Mouse (Mus musculus) C2C12 (cell line): ENCODE measurements around the gene Izumo4. TPM values are rescaled to one million over a fixed set of nuclear protein-coding genes. Genes with fewer than 3 reads are reported as not detected.

Experiments used
- H3K27me3 ChIP-seq: one replicate; pipeline ENCODE4 v1.6.1; 2011; ENCODE audit not compliant: control insufficient read depth, insufficient read depth, insufficient read length
- H3K36me3 ChIP-seq: one replicate; pipeline ENCODE4 v1.6.1; 2011; ENCODE audit not compliant: control insufficient read depth, insufficient read depth
- H3K4me3 ChIP-seq: one replicate; pipeline ENCODE4 v1.5.1; 2011; ENCODE audit warnings: mild to moderate bottlenecking, control low read depth; ENCODE audit not compliant: poor library complexity, insufficient read depth, severe bottlenecking
- H3K79me2 ChIP-seq: one replicate; pipeline ENCODE4 v1.6.1; 2011; ENCODE audit not compliant: control insufficient read depth, insufficient read depth
- H3K79me3 ChIP-seq: one replicate; pipeline ENCODE4 v1.6.1; 2011; ENCODE audit warnings: low read depth, control low read depth
- H3ac ChIP-seq: one replicate; pipeline ENCODE3; 2011; ENCODE audit warnings: low read depth; ENCODE audit not compliant: control insufficient read depth, insufficient read length
- CEBPB ChIP-seq: IDR thresholded peaks from one replicate; pipeline ENCODE4 v1.6.1; 2011; ENCODE audit warnings: low read depth, mild to moderate bottlenecking, control low read depth, moderate library complexity
- CTCF ChIP-seq: IDR thresholded peaks from one replicate; pipeline ENCODE4 v1.5.1; 2011; ENCODE audit not compliant: control insufficient read depth, insufficient read depth, insufficient read length
- FOSL1 ChIP-seq: IDR thresholded peaks from one replicate; pipeline ENCODE4 v1.8.0; 2011; ENCODE audit warnings: mild to moderate bottlenecking, low read length; ENCODE audit not compliant: poor library complexity, insufficient read depth, severe bottlenecking
- MAX ChIP-seq: IDR thresholded peaks from one replicate; pipeline ENCODE4 v1.6.1; 2011; ENCODE audit warnings: mild to moderate bottlenecking, control low read depth
- MYOD1 ChIP-seq: IDR thresholded peaks from one replicate; pipeline ENCODE4 v1.6.1; 2011; ENCODE audit warnings: low read depth; ENCODE audit not compliant: control insufficient read depth, insufficient read length
- MYOG ChIP-seq: IDR thresholded peaks from one replicate; pipeline ENCODE4 v1.6.1; 2011; ENCODE audit not compliant: control insufficient read depth, insufficient read length; ENCODE audit errors: extremely low read depth
- USF1 ChIP-seq: IDR thresholded peaks from one replicate; pipeline ENCODE4 v1.6.1; 2011; ENCODE audit warnings: low read depth, mild to moderate bottlenecking, control low read depth, moderate library complexity
- polyA plus RNA-seq: library from polyadenylated mRNA; unstranded; fragments of >200 nt; fragmentation: generic; extraction: Trizol; gene quantifications from one replicate; pipeline ENCODE4 v1.2.1, GENCODE M21; 2012; ENCODE audit warnings: missing spikeins

Izumo4 gene
- polyA plus RNA-seq, 1 experiment, result 0.43 TPM

DNA sequence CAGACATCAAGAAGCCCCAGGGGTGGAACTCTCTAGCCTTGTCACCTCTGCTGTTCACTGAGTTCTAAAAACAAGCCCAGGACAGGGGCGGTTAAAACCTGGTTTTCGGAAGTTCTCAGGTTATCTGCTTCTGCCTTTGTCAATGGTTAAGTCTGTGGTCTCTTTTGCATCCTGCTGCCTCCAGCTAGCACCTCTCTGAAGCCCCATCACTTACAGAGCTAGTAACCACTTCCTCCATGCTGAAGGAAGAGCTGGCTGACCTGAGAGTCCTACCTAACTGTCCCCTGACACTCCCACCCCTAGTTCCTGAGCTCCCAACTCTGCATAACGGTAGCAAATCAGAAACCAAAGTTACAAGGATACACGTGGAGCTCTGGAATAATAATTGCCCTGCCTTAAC lies 1.3 kb upstream of the Izumo4 start:
- TF ChIP-seq MAX (no peak), USF1 (no peak), MYOD1 (no peak), FOSL1 (no peak)
- peaks cover 6% of the 10 kb centered on the region for H3K79me3 ChIP-seq
- H3K27me3 ChIP-seq, result no peaks in the 10 kb centered on the region
- peaks cover 17% of the 10 kb centered on the region for H3K36me3 ChIP-seq
- peak overlapping the region; percentile 44 for H3K4me3 ChIP-seq
- H3ac ChIP-seq, result peak overlapping the region; percentile 38
- H3K79me2 ChIP-seq, result peaks cover 31% of the 10 kb centered on the region

DNA sequence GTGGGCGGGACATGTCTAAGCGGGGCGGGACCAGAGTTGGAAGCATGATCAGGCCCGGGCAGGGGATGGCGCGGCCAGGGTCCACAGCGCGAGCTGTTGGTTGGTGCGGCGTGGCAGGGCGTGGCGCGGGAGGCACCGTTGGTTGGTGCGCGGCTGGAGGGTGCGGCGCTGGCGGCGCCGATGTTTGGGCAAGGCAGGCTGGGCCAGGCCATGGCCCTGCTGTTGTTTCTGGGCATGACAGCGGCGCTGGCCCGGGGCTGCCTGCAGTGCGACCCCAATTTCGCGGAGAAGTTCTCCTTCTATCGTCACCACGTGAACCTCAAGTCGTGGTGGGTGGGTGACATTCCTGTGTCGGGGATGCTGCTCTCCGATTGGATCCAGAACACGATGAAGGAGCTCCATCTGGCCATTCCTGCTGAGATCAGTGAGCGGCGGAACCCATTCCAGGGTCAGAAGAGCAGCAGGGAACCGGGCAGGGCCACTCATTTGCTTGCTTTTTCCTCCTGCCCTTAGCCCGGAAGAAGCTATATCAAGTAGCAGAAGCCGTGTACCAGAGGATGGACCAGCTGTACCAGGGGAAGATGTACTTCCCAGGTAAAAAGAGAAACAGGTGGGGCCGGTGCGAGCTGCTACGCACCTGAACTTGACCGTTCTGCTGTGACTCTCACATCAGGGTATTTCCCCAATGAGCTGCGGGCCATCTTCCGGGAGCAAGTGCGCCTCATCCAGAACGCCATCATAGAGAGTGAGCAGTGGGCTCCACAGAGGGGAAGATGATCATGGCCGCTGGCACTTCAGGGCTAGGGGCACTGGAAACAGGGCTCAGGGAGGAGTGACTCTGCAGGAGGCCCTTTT lies 779 bp downstream of the Izumo4 start:
- Histone ChIP-seq H3K79me2 (peaks cover 31% of the 10 kb centered on the region), H3K79me3 (peaks cover 6% of the 10 kb centered on the region), H3K27me3 (no peaks in the 10 kb centered on the region), H3K4me3 (peak overlapping the region; percentile 35), H3K36me3 (peaks cover 22% of the 10 kb centered on the region), H3ac (peak overlapping the region; percentile 48)
- TF ChIP-seq CEBPB (no peak), MAX (peak; percentile 40)

GRCm38 (mm10) chr10:80703643-80704042 lies 1.7 kb downstream of the Izumo4 start:
- no peak for TF ChIP-seq MYOG
- TF ChIP-seq MAX, result no peak
- no peak for TF ChIP-seq MYOD1
- no peak for TF ChIP-seq CEBPB
- TF ChIP-seq CTCF, result no peak
- TF ChIP-seq USF1, result no peak
- no peak for TF ChIP-seq FOSL1
- Histone ChIP-seq H3K79me3 (peaks cover 6% of the 10 kb centered on the region), H3K79me2 (peaks cover 22% of the 10 kb centered on the region), H3K27me3 (no peaks in the 10 kb centered on the region), H3K4me3 (no peak overlapping the region), H3ac (peak overlapping the region; percentile 12), H3K36me3 (peaks cover 31% of the 10 kb centered on the region)

GRCm38 (mm10) chr10:80704418-80704817 lies 2.4 kb downstream of the Izumo4 start:
- Histone ChIP-seq H3K79me3 (peaks cover 6% of the 10 kb centered on the region), H3ac (no peak overlapping the region), H3K36me3 (peaks cover 32% of the 10 kb centered on the region), H3K27me3 (no peaks in the 10 kb centered on the region), H3K79me2 (peaks cover 14% of the 10 kb centered on the region), H3K4me3 (no peak overlapping the region)
- TF ChIP-seq FOSL1, result no peak
- no peak for TF ChIP-seq MAX
- TF ChIP-seq USF1, result no peak
- TF ChIP-seq CTCF, result no peak
- TF ChIP-seq MYOG, result no peak
- no peak for TF ChIP-seq CEBPB
- no peak for TF ChIP-seq MYOD1

- Histone ChIP-seq H3K27me3 (no peaks in the 10 kb centered on the region), H3K36me3 (peaks cover 35% of the 10 kb centered on the region), H3K79me2 (peaks cover 8% of the 10 kb centered on the region), H3ac (no peak overlapping the region), H3K79me3 (peaks cover 2% of the 10 kb centered on the region), H3K4me3 (no peak overlapping the region)
- no peak for TF ChIP-seq MAX
- no peak for TF ChIP-seq MYOD1
- TF ChIP-seq USF1, result no peak
- no peak for TF ChIP-seq MYOG
- no peak for TF ChIP-seq CEBPB
- no peak for TF ChIP-seq FOSL1
Observed at GRCm38 (mm10) chr10:80705033-80705432, 3.0 kb downstream of the Izumo4 start.

- Histone ChIP-seq H3K27me3 (no peaks in the 10 kb centered on the region), H3K36me3 (peaks cover 39% of the 10 kb centered on the region)
- TF ChIP-seq MYOD1, result no peak
- TF ChIP-seq FOSL1, result no peak
- TF ChIP-seq MAX, result no peak
- no peak for TF ChIP-seq CTCF
- TF ChIP-seq CEBPB, result no peak
Observed at GRCm38 (mm10) chr10:80705479-80705878, 3.5 kb downstream of the Izumo4 start.

More at GRCm38 (mm10) chr10:80705479-80705878, 3.5 kb downstream of the Izumo4 start:
- Histone ChIP-seq H3K79me3 (no peaks in the 10 kb centered on the region), H3K4me3 (no peak overlapping the region), H3K79me2 (peaks cover 4% of the 10 kb centered on the region), H3ac (no peak overlapping the region)
